Mouse (Mus musculus) CD8-positive naive resting alpha-beta T cell, adult 2 months (primary cell): ENCODE results near the gene Fam110a.

Source experiments
- DNase-seq, 2 experiments: peaks; one replicate each; pipeline ENCODE4 v3.0.0; 2022; ENCODE audit warnings: low read depth in 2 of 2, low spot score in 2 of 2

Fam110a gene

DNA sequence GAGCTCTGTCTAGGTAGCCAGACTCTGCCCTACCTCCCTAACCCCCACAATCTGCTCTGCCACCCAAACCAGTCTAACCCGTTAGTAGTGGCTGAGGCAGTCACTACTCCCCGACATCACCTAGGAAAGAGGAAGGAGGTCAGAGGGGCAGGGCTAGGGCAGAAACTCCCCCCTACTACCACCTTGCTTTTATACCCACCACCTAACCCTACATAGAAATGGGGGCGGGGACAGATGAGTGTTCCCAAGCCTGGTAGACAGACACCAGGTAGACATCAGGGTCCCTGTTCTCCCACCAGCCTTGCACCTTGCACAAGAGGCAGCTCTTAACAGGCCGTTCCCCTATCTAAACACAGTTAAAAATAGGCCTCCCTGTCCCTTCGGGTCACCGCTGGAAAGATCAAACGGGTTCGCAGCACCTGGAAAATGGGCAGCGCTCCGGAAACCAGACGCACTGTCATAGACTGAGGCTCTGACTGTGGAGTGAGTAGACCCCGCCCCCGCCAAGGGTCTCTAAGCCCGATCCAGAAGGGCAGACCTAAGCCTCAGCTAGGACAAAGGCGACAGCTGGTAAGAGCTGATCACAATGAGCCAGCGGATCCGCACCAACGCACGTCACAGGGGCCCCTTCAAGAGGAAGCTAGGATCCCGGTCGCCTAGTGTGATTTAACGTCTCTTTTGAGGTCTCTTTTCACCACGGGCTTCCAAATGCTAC is 7.0 kb downstream of the Fam110a start:
- DNase-seq: peak; percentile 32 to 36

GRCm38 (mm10) chr2:151971748-151972147 is 8.3 kb downstream of the Fam110a start:
- DNase-seq: no peak

GRCm38 (mm10) chr2:151970191-151971172 is 9.5 kb downstream of the Fam110a start:
- peak; percentile 46 to 53 for DNase-seq

DNA sequence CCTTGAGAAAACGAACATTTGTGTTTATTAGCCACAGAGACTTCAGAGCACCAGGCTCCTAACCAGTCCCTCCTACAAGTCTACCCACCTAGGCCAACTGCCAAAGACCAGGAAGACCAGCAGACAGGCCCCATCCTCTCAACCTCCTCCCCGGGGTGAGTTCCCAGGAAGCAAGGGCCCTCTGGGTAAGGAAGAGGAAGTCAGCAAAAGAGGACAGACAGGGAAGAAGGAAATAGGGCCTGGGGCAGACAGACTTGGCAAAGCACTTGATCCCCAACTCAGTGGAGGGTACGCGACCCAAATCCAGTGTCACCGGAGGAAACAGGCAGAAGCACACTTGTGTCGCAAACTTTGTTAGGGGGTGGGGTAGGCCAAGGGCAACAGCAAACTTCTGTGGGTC is 10.6 kb downstream of the Fam110a start:
- no peak for DNase-seq

DNA sequence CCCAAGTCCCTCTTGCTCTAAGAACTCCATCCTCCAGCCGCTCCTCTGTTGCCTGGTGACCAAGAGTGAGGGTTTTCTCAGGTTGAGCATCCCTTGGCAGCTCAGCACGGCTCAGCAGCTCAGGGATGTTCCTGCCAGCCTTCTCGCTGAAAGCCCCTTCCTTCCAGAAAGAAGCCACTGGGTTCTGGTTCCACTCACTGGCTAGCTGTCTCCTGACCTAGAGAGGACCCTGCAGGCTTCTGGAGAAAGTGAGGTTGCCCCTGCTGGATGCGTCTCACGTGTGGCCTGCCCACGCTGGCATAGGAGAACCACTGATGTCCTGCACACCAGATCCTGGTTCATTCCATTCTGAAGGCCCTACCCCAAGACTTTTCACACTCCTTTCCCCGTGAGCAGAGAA is 11.0 kb downstream of the Fam110a start:
- no peak for DNase-seq

DNA sequence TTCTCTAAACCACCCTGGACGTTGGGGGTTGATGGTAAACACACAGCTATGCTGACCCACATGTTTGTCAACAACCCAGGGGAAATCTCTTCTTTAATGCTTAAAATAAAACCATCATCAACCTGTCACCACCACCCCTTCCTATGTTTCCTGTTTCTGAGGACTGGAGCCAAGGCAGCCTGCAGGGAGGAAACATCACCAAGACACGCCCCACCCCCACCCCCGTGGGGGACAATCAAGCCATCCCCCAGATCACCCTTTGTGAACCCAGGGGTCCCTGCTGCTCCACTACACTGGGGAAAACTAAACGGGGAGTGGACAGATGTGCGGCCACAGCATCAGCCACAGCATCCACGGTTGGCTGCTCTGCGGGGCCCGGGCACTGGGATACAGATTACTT is 11.6 kb downstream of the Fam110a start:
- no peak for DNase-seq

- DNase-seq: no peak
These were observed 12.2 kb downstream of the Fam110a start for GRCm38 (mm10) chr2:151967792-151968191.

DNA sequence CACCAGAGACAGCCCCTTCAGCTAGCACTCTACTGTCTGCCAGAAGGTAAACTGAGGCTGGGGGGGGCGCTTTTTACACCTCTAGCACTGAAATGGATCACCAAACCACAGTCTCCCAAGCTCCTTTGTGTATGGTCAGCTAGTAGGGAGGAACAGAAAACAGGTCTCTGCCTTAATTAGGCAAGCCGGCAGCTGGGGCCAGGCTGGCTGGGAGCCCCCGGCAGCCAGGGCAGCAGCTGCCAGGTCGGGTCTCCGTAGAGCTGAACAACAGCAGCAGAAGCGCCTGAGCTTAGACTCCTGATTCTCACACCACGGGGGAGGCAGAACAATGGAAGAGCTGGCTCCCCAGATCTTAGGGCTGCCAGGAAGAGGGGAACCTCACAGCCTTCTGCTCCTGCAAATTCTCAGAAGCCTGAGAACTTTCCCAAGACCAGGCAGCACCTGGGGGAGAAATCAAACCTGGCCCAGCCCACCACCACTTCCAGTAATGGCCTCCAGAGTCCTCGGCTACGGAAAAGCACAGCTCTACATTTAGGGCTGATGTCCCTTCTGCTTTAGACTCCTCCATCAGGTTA is 12.8 kb downstream of the Fam110a start:
- DNase-seq: no peak

DNA sequence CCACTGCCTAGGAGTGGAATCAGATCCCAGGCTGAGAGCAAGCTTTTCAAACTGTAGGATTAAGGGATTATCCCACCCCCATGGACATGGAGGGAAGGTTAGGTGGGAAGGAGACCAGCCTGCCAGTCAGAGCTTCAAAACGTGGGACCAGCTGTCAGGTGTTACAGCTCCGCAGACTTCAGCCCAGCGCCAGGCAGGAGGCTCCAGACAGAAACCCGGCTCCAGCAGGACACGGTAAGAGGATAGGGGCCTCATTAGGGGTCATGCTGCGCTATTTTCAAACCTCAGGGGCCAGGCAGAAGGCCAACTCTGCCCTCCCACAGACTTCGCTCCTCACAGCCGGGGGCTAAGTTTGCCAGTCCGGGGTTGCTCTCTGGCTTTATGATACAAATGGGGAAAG is 16.0 kb downstream of the Fam110a start:
- no peak for DNase-seq

GRCm38 (mm10) chr2:151963319-151963718 is 16.7 kb downstream of the Fam110a start:
- DNase-seq: no peak

DNA sequence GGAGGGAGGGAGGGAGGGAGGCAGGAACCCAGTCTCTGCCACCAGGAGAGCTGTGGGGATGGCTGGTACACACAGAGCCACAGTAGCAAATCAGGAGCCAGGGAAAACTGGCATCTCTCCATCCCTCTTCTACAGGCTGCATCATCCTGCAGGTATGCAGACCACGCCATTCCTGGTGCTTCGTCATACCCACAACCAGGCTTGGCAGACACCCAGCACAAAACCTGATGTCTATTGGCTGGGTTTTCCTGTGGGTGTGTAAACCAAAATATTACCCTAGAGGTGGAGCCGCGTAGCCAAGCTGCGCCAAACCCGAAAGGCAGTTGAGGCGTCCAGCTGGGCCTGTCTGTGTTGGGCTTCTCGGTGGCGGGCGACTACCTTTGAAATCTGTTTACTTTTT is 17.5 kb downstream of the Fam110a start:
- no peak for DNase-seq

DNA sequence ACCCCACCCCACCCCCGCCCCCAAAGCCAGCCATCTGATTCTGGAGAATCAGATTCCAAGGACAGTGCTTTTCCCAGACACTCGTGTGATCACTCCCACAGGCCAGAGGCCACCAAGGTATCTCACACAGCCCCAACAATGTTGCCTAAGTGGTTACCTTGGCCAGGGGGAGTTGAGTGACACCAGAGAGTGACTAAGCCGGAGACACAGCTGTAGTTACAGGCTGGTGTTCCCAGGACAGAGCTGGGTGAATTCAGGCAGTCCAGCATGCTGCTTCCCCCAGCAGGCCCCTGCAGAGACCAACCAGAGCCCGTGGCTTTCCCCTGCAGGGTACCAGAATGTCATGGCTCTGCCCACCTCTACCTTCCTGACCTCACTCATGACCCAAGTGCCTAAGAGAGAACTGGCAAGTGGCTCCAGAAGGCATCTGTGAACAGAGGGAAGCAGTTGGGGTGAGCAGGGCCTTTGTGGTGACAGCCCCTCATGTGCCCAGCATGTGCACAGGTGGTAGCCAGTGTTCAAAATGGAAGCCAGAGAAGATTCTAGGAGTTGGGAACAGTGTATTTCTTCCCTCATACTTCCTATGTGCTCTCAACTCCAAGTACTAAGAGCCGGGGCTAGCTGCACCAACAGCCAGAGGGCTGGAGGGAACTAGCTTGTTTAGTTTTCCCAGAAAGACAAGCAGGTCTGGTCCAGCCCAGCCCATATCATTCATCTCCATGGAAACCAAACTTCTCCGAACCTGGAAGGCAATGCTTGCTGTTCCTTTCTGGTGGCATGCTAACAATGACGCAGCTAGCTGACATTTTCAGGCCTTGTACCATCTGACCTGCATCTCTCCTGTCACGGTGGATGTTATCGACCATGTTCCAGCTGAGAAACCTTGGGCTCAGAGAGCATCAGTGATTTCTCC is 18.5 kb downstream of the Fam110a start:
- no peak for DNase-seq

- no peak for DNase-seq
These were observed 20.7 kb downstream of the Fam110a start for GRCm38 (mm10) chr2:151959274-151959673.

DNA sequence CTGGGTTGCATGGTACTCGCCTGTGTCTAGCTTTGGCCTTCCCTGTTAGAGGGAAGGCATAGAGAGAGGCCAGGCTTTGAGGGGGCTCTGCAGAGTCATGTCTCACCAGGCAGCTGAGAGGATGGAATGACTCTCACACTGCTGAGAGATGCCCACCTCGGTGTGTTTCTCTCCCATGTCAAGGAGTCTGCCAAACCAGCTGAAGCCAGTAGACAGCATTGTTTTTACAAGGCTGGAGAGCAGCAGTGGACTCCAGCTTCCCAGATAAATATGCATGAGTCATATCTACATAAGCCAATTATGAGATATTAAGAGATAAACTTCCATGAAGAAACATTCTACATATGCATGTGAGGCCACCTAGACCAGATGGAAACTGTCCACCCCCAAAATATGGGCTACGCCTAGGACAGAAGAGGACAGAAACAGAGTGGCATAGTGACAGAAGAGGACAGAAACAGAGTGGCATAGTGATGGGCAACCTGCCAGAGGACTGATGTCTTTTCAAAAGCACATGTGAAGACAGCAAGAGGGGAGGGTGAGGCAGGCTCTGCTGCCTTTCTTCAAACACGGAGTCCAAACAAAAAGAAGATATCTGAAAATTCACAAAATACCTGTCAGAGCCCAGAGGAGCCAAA is 23.4 kb downstream of the Fam110a start:
- DNase-seq: no peak

- DNase-seq: no peak
These were observed 26.4 kb downstream of the Fam110a start for GRCm38 (mm10) chr2:151953665-151954064.

- no peak for DNase-seq
These were observed 30.8 kb downstream of the Fam110a start for GRCm38 (mm10) chr2:151949082-151949774.

DNA sequence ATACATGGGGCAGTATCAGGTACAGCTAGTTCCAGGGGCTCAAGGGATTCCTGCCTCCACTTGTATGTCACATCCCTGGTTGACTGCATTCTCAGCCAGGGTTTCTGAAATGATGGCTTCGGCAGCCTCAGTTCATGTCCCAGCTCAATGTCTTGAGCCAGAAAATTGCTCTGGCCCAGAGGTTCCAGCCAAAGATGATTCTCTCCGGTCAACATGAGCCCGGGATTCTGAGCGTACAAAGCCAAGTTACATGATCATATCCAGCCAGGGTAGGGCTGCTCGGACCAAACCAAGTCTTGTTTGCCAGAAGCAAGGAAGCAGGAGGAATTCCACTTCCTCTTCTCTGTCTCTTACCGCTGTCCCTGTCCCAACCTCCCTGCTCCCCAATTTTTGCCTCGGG is 31.7 kb downstream of the Fam110a start:
- no peak for DNase-seq

DNA sequence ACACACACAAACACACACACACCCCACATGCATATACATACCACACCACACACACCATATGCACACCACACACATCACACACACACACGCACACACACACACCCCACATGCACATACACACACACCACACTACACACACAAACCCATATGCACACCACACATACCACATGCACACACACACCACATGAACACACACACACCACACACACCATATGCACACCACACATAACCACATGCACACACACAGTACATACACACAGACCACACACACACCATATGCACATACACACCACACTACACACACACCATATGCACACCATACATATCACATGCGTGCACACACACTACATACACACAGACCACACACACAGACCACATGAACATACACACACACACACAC is 32.4 kb downstream of the Fam110a start:
- DNase-seq: no peak

DNA sequence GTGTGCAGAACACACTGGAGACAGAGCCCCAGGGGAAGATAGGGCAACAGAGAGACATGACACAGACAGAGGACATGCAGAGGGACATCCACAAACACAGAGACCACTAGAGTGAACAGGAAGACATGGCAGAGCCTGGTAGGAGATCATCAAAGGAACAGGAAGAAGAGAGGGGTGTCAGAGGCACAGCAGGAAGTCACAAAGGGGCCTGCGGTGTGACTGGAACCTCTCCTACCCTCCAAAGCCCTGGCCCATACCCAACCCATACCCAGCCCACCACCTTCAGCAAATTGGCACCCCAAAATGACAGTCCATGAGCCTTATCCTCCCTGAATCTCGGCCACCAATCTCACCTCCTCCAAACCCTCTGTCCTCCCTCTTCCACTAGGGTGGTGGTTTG is 35.9 kb downstream of the Fam110a start:
- DNase-seq: peak; percentile 7 to 18

DNA sequence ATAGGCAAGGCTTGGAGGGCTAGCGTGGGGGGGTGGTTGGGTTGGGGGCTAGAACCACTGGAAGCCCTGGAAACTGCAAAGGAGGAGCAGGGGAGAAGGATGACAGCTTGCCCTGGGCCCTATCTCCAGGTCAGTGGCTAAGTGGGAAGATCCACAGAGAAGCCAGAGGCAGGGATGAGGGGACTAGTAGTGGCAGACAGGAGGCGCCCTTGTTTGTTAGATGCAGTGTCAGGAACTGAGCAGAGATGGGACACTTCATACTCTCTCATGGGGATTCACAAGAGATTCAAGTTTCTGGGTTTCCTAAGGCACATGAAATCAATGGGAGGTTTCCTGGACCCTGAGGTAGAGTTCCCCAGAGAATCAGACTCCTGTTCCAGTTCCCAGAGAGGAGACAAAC is 38.8 kb downstream of the Fam110a start:
- no peak for DNase-seq
